Mouse (Mus musculus) frontal cortex, adult 2 months (tissue): ENCODE data around the gene 2900026A02Rik. TPM values are rescaled to one million over a fixed set of nuclear protein-coding genes. Genes with fewer than 3 reads are reported as not detected.

Source experiments
- DNase-seq, 2 experiments: peaks; one replicate each; pipeline ENCODE4 v3.0.0; 2022; ENCODE audit warnings: low spot score in 1 of 2; ENCODE audit errors: extremely low spot score in 1 of 2
- polyA plus RNA-seq: library from polyadenylated mRNA; depleted of rRNA; stranded (reverse); fragments of >200 nt; gene quantifications from 2 replicates; pipeline ENCODE4 v1.2.3, GENCODE M21; 2012

2900026A02Rik gene
- polyA plus RNA-seq, 1 experiment, result 17.8 TPM

- no peak for DNase-seq
These were observed 41.6 kb downstream of the 2900026A02Rik start for GRCm38 (mm10) chr5:113179451-113179842.

DNA sequence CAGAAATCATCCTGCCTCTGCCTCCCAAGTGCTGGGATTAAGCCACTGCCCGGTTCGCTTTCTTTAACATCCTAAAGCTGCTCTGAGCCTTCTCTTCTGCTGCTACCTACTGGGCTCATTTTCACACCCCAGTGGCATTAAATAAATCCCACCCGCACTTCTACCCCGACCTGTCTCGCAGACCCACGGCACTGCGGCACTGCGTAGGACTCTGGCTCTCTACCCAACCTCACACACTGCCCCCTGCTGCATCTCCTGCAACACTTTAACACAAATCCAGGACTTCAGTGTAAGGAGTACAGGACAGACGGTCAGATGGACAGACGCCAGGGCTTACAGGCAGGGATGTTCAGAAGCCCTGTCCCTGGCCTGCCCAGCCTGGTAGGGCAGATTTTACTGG, 45.1 kb downstream of the 2900026A02Rik start:
- DNase-seq, result no peak

DNA sequence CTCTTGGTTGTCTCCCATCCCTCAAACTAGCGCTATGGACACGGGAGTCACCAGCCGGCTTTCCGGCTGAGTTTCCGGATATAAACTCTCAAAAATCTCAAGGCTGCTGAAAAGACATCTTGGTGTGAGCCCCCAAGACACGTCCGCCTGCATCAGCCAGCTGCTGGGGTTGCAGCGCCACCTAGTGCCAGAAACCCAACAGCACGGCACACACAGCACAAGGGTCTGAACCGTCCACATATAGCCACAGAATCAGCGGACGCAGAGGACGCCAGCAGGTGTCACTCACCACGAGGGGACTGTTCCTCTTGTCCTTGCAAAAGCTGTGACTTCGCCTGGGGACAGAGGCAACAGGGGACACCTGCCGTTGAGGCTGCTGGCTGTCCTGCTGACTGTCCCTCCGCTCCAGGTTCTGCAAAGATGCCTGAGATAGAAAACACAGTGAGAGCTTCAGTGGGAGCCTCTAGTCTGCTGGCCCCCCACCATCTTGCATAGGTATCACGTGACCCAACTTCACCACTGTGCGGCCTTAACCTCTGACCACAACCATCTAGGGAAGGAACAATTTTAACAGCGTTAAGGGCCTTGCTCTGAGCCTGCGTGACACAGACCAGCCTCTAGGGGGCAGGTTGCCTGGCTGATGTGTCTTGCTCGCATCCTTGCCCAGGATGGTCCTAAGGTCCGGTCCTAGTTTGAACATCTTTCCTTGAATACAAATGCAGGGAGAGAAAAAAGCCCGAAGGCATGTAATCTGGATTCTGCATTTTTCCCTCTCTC, 45.9 kb downstream of the 2900026A02Rik start:
- no peak for DNase-seq

DNA sequence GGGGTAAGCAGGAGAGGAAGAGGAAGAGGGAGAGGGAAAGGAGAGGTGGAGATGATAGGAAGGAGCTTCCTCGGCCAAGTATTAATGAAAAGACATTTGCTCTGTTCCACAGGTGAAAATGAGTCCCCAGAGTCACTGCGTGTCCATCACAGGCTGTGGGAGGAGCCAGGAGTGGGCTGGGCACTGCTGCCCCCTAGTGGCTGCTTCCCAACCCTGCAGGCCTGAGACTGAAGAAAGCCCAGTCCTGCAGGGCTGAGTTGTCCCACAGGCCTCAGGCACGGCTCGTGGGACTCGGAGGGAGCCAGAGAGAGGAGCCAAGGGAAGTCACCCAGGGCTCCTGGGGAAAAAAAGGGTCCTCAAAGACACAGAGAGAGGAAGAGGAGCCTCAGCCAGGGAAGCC, 47.7 kb downstream of the 2900026A02Rik start:
- DNase-seq, result peak in 1 of 2 experiments; percentile 84

GRCm38 (mm10) chr5:113171968-113172578, 49.0 kb downstream of the 2900026A02Rik start:
- DNase-seq, result no peak

- DNase-seq, result no peak
These were observed 50.8 kb downstream of the 2900026A02Rik start for GRCm38 (mm10) chr5:113170064-113170754.

DNA sequence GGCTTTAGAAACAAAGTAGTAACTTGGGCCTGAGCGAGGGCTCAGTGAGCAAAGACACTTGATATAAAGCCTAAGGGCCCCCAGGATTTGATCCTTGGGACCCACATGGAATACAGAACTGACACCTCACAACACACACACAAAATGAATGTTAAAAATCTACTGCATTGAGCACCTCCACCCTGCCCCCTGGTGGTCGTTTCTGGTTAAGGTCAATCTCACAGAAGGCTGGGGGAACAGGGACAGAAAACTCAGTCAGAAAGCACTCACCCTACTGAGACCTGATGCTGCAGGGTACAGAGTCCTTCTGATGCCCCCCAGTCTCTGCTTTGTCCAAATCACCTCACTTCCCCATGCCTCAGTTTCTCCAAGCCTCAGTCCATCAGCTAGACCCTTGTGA, 53.3 kb downstream of the 2900026A02Rik start:
- peak in 1 of 2 experiments; percentile 58 for DNase-seq

DNA sequence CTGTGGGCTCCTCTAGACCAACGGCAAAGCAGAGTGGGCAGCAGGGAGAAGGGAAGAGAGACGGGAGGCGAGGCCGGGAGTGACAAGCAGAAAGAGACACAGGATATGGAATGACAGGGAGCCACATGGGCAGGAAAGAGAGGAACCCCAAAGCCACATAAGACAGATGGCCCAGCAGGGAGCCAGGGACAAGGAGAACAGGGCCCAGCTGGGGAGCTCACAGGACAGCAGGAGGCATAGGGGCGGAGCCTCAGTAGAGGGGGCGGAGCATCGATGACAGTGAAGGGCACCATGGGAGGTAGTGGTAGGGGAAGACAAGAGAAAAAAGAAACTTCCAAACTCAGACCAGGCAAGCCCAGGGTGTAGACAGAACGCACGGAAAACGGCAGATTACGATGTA, 55.6 kb downstream of the 2900026A02Rik start:
- DNase-seq, result no peak

GRCm38 (mm10) chr5:113164873-113165441, 56.1 kb downstream of the 2900026A02Rik start:
- no peak for DNase-seq

- DNase-seq, result no peak
These were observed 56.6 kb downstream of the 2900026A02Rik start for GRCm38 (mm10) chr5:113164448-113164847.

GRCm38 (mm10) chr5:113163116-113163515, 57.9 kb downstream of the 2900026A02Rik start:
- DNase-seq, result no peak

DNA sequence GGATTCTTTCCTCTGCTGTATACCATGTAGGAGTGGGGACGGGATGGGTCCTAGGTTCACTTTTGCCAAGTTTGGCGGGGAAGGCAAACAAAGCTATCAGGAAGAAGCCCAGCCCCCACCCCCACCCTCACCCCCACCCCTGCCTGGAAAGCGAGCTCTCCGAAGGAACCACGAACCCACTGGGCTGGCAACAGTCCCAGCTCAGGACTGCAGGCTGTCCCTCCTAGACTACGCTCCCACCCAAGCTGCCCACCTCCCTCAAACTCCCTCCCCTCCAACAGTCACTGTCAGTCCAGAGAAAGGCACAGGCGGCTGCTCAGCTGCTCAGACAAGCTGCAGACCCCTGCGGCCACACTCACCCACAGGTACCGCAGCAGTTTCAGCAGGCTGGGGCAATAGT, 58.3 kb downstream of the 2900026A02Rik start:
- DNase-seq, result no peak

- no peak for DNase-seq
These were observed 59.5 kb downstream of the 2900026A02Rik start for GRCm38 (mm10) chr5:113161576-113161975.

GRCm38 (mm10) chr5:113160320-113160719, 60.7 kb downstream of the 2900026A02Rik start:
- no peak for DNase-seq

GRCm38 (mm10) chr5:113158759-113159355, 62.2 kb downstream of the 2900026A02Rik start:
- DNase-seq, result no peak

GRCm38 (mm10) chr5:113157588-113157987, 63.4 kb downstream of the 2900026A02Rik start:
- DNase-seq, result no peak

DNA sequence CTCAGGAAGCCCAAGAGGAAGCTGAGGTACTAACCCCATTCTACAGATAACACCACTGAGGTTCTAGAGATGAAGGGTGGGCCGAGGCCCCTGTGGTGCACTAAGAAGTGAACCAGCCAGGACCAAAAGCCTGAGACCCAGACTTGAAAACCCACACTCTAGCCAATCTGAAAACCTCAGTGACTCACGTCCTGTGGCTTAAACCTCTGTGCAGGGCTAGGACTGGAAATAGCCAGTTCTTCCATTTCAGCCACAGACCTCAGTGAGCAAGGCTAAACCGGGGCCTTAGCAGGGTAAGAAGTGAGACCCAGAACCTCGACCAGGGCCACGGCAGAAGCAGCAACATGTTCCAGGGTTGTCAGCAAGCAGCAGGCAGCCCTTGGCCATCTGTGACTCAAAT, 64.0 kb downstream of the 2900026A02Rik start:
- DNase-seq, result no peak

DNA sequence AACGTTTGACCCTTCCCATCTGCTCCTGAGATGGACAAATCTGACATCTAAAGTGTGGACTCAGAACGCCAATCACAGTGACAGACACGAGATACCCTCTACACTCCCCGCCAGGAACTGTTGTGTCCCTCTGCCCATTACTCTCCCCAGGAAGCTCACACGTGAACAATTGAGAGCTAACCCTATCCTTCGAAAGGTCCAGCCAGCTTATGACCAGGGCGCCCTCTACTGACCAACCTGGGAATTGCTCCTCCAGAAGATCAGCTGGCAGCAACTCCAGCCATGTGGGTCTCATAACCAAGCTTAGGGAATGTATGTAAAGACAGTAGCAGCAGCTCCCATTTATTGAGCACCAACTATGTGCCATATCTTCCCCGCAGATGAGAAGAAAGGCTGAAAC, 65.9 kb downstream of the 2900026A02Rik start:
- peak; percentile 60 to 94 for DNase-seq

- DNase-seq, result no peak
These were observed 66.6 kb downstream of the 2900026A02Rik start for GRCm38 (mm10) chr5:113154441-113154840.

DNA sequence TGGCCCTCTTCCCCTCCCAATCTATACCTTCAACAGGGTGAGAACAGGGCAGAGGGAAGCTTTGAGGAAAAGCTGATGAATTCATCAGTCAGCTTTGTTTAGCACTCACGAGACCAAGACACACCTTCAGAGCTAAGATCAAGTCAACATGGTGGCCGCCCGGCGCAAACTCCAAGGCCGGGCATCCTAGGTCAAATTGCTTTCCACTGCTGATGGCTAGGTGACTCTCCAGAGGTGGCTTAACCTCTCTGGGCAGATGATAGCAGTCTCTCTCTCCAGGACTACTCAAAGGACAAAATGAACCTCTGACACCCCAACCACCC, 67.6 kb downstream of the 2900026A02Rik start:
- no peak for DNase-seq
